Mouse (Mus musculus) kidney, adult 2 months (tissue): ENCODE data around the gene C130050O18Rik. TPM values are rescaled to one million over a fixed set of nuclear protein-coding genes. Genes with fewer than 3 reads are reported as not detected.

Experiments
- DNase-seq: peaks from one replicate; pipeline ENCODE4 v3.0.0; 2021
- H3K27ac ChIP-seq: fragments of 200-500 bp; 2 replicates; pipeline ENCODE4 v1.5.1; 2012; ENCODE audit warnings: low read depth, low read length, control low read depth, inconsistent platforms; ENCODE audit not compliant: insufficient read depth
- H3K27me3 ChIP-seq: fragments of 200-500 bp; replicated peaks from 2 replicates; pipeline ENCODE4 v1.6.1; 2012; ENCODE audit warnings: mild to moderate bottlenecking, moderate library complexity, low read length, inconsistent platforms; ENCODE audit not compliant: control insufficient read depth, insufficient read depth
- H3K36me3 ChIP-seq: fragments of 200-500 bp; 2 replicates; pipeline ENCODE4 v1.6.1; 2012; ENCODE audit warnings: mild to moderate bottlenecking, moderate library complexity, low read length, inconsistent platforms; ENCODE audit not compliant: control insufficient read depth, insufficient read depth
- H3K4me1 ChIP-seq: fragments of 200-500 bp; 2 replicates; pipeline ENCODE4 v1.6.1; 2011; ENCODE audit warnings: low read length; ENCODE audit not compliant: control insufficient read depth, insufficient read depth
- H3K4me3 ChIP-seq: fragments of 200-500 bp; 2 replicates; pipeline ENCODE4 v1.5.1; 2011; ENCODE audit warnings: mild to moderate bottlenecking, low read depth, low read length, control low read depth; ENCODE audit not compliant: insufficient read depth
- CTCF ChIP-seq: fragments of 200-500 bp; conservative IDR thresholded peaks from 2 replicates; pipeline ENCODE4 v1.5.1; 2011; ENCODE audit warnings: low read depth, mild to moderate bottlenecking, control low read depth, low read length, moderate library complexity, mixed read lengths; ENCODE audit not compliant: insufficient read depth, insufficient read length
- POLR2A ChIP-seq: fragments of 200-500 bp; IDR thresholded peaks from one replicate; pipeline ENCODE4 v1.6.1; 2011; ENCODE audit warnings: low read depth, low read length, control low read depth
- WGBS: fragments of 180-500 bp; shearing (Covaris S2); methylation state at CpG from one replicate; pipeline ENCODE4 v1.1.7; 2018; 5-methylcytosine and 5-hydroxymethylcytosine counted together
- polyA plus RNA-seq: library from polyadenylated mRNA; depleted of rRNA; stranded (reverse); fragments of >200 nt; gene quantifications from 2 replicates; pipeline ENCODE4 v1.2.3, GENCODE M21; 2012

Gene C130050O18Rik
- polyA plus RNA-seq, 1 experiment, result 3.0 TPM

DNA sequence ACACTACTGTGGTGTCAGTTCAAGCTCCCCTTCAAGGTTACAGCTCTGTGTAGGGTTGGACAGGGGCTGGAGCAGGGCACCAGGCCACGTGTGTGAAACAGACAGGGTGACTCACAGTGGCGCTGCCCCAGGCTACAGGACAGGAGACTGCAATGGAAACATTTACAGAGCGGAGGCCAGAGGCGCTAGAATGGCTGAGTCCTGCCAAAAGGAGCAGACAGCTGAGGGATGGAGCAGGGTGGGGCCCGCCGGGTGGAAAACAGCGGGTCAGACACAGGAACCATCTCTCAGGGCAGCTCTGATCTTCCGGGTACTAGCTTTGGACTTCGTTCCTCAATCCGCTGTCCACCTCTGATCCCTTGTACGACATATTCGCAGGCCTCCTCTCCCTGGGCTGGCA, 4.3 kb downstream of the C130050O18Rik start:
- peak; percentile 67 for DNase-seq
- WGBS, result 42% methylated on average over 12 of the region's 12 CpGs
- Histone ChIP-seq H3K36me3 (no peaks in the 10 kb centered on the region), H3K27me3 (no peaks in the 10 kb centered on the region), H3K4me3 (no peak overlapping the region), H3K27ac (peak overlapping the region; percentile 4; the same call in 1 of the 2 replicates), H3K4me1 (0 out of 2 replicates have a peak, but pooled peaks cover 4% of the 10 kb centered on the region)
- TF ChIP-seq CTCF (no peak), POLR2A (no peak)

DNA sequence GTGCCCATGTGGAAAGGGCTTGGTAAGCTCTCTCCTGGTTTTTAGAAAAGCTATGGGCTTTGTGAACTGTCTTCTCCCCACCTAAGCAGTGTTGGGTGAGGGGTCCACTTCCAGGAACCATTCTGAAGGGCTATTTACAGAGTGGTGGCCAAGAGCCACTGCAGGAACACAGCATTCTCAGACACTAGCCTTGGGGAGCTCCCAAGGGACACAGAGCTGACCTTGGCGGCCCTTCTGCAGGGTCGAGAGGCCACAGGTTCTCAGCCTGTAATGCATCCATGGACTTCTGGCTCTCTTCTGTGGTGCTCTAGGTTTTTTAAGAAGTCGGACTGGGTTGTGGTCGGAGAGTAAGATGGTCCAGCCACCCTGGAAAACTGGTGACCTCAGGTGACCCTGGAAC, 5.0 kb downstream of the C130050O18Rik start:
- DNase-seq, result no peak
- Histone ChIP-seq H3K4me1 (0 out of 2 replicates have a peak, but pooled peaks cover 4% of the 10 kb centered on the region), H3K27ac (no peak overlapping the region), H3K36me3 (no peaks in the 10 kb centered on the region), H3K27me3 (no peaks in the 10 kb centered on the region), H3K4me3 (no peak overlapping the region)
- 84% methylated on average over 4 of the region's 4 CpGs for WGBS
- TF ChIP-seq CTCF (no peak), POLR2A (no peak)

DNA sequence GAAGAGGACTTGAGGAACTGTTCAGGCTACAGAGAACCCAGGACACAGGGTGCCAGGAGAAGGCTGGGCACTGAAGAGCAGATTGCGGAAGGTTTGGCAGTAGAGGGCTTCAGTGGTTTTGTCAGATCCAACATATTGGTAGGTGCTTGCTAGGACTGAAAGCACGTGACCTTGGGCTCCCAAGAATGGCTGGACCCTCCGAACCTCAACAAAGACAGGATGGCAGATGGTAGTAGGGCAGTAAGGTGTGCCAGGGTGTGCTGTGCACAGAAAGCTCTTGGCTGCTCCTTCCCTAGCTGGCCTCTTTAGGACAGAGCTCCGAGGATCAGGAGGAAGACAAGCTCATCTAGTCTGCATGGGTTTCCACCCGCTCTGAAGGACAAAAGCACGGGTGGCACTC, 6.0 kb downstream of the C130050O18Rik start:
- no peak for DNase-seq
- TF ChIP-seq CTCF (no peak), POLR2A (no peak)
- Histone ChIP-seq H3K4me1 (0 out of 2 replicates have a peak, but pooled peaks cover 4% of the 10 kb centered on the region), H3K4me3 (no peak overlapping the region), H3K36me3 (no peaks in the 10 kb centered on the region), H3K27me3 (no peaks in the 10 kb centered on the region), H3K27ac (no peak overlapping the region)
- 94% methylated on average over 6 of the region's 6 CpGs for WGBS

DNA sequence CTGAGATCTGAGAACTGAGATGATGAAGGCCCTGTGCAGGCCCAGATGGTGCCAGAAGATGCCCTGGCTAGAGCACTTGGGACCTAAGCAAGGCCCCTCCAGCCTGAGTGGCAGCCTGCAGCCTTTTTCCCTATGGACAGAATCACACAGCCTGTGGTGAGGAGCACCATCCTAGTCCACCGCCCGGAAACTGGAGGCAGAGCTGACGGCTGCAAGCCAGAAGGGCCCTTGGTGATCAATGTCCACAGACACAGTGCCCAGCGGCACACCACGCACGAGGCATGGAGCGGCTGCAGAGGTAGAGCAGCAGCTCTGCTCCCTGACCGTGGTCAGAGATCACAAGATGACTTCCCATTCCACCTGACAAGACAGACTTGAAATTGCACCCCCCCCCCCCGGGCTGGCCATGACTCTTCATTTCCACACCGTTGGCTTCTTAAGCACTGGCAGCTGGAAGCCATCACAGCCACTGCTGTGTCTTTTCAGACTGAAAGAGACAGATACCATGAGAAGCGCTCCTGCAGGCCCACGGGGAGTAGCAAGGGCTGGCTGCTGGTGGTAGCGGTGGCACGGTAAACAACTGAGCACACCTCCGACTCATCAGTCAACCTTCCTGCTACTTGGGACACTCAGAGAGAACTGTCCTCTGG, 6.7 kb downstream of the C130050O18Rik start:
- 67% methylated on average over 15 of the region's 15 CpGs for WGBS
- 0 out of 2 replicates have a peak, but pooled peaks cover 4% of the 10 kb centered on the region for H3K4me1 ChIP-seq

DNA sequence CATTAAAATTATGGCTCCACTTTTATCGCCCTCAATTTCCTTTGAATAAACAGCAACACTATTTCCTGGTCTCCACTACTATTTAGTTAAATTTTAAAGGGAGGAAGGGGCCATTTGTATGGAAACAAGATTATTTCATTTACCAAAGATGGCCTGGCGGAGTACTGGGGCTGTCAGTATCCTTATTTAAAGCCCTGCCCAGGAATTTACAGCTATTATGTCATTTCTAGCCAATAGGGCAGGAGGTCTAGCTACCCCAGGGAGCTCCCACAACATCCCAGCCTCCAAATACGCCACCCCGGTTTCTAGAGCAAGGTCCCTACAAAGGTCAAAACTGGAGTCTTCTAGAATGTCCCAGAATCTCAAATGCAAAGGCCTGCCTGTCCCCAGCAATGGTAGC, 8.5 kb downstream of the C130050O18Rik start:
- DNase-seq, result no peak
- Histone ChIP-seq H3K36me3 (no peaks in the 10 kb centered on the region), H3K4me1 (no peaks in the 10 kb centered on the region), H3K27ac (no peak overlapping the region), H3K4me3 (no peak overlapping the region), H3K27me3 (no peaks in the 10 kb centered on the region)
- 66% methylated on average over 4 of the region's 4 CpGs for WGBS
- TF ChIP-seq CTCF, result no peak
- no peak for TF ChIP-seq POLR2A

More for the DNA sequence above, 6.7 kb downstream of the C130050O18Rik start:
- H3K36me3 ChIP-seq, result no peaks in the 10 kb centered on the region
- TF ChIP-seq POLR2A, result no peak
- TF ChIP-seq CTCF, result no peak
- H3K4me3 ChIP-seq, result no peak overlapping the region
- no peaks in the 10 kb centered on the region for H3K27me3 ChIP-seq
- no peak overlapping the region for H3K27ac ChIP-seq
- no peak for DNase-seq

DNA sequence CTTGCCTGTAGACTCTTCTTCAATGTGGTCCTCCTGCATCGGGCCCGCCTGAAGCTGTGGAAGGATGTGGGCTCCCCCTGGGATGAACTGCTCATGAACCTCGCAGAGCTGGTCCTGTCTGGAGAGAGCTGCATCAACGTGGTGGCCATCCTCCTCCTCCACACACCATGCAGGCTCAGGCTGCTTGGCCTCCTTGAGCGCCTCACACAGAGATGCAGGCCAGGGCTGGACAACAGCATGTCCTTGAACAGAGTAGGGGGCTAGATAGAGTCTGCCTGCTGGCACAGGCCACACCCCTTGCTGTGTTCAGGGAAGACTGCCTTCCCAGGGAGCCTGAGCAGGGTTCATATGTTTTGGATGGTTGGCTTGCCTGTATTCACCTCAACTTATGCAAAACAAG, 9.9 kb downstream of the C130050O18Rik start:
- Histone ChIP-seq H3K27ac (no peak overlapping the region), H3K27me3 (no peaks in the 10 kb centered on the region), H3K36me3 (no peaks in the 10 kb centered on the region), H3K4me1 (no peaks in the 10 kb centered on the region), H3K4me3 (no peak overlapping the region)
- no peak for TF ChIP-seq CTCF
- no peak for TF ChIP-seq POLR2A
- 83% methylated on average over 5 of the region's 5 CpGs for WGBS
- DNase-seq, result no peak

DNA sequence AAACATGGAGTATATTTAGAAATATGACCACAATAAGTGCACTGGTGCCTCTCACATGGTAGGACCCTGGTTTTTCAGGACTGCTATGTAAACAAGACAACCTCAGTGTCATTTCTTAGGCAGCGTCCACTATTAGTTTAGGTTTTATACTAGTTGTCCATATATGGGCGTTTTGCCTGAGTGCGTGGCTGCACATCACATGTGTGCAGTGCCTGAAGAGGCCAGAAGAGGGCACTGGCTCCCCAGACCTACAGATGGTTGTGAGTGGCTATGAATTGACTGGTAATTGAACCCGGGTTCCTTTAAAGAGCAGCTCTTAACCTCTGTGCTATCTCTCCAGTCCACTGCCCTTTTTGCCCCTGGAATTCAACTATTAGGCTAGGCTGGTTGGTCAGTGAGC, 11.9 kb downstream of the C130050O18Rik start:
- no peaks in the 10 kb centered on the region for H3K27me3 ChIP-seq
- WGBS, result 98% methylated on average over 4 of the region's 4 CpGs
- no peak overlapping the region for H3K27ac ChIP-seq
- no peak overlapping the region for H3K4me3 ChIP-seq
- H3K4me1 ChIP-seq, result no peaks in the 10 kb centered on the region
- no peak for TF ChIP-seq POLR2A
- TF ChIP-seq CTCF, result 0 out of 2 replicates have a peak, but pooled peaks have one; percentile 20
- no peaks in the 10 kb centered on the region for H3K36me3 ChIP-seq
- DNase-seq, result no peak
